Mouse (Mus musculus) brain, embryonic 18.5 days (tissue): ENCODE results near the gene Kif26b.

Experiments
- DNase-seq: peaks from one replicate; pipeline ENCODE4 v3.0.0-alpha.2; 2012; ENCODE audit warnings: low read depth, low spot score

The Kif26b gene

DNA sequence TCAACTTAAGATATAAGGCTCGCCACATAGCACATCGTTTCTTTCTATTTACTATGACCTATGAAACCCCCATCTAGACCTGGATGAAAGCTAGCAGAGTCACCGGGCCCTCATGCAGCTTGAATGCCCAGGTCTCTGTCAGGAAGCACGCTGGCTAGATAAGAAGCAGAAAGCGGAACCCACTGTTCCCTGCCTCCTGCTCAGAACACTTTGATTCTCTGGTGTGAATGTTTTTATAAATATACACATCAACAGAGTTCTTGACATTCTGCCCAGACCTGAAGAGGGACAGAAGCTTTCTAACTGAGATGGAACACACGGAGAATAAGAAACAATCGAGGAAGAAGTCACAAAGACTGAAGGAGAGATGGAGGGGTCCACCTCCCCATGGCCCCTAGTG lies 311.4 kb downstream of the Kif26b start:
- no peak for DNase-seq

DNA sequence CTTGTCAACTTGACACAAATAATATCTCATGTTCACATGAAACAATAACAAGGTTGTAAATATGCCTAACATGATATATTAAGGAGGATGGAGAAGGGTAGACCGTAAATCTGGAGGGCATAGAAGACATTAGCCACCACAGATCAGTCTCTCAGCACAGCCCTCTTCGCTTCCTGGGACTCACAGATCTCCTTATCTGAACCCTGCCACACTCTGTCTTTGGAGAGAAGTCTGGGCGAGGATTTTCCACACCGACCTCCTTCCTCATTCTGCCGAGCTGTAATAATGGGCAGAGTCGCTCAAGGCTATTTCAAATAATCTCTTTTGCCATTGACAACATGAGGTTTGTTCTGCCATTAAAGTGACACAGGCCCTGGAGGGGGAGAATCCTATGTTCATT lies 315.9 kb downstream of the Kif26b start:
- no peak for DNase-seq

DNA sequence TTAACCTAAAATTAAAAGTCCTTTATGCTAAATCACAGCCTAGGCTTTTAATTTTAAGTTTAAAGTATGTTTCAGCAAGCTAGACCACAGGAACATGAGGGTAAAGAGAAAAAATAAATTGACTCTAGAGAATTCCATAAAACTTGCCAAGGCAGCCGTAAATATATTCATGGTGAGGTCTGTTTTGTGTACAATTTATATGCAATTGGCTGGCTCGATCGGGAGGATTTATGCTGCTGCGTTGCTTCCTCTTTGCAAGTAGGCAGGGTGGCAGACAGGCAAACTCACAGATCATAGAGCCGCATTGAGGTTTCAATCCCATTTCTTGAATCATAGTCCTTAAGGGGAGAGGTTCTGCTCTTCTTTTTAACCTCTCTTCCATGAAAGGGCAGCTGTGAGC lies 318.6 kb downstream of the Kif26b start:
- DNase-seq = no peak

DNA sequence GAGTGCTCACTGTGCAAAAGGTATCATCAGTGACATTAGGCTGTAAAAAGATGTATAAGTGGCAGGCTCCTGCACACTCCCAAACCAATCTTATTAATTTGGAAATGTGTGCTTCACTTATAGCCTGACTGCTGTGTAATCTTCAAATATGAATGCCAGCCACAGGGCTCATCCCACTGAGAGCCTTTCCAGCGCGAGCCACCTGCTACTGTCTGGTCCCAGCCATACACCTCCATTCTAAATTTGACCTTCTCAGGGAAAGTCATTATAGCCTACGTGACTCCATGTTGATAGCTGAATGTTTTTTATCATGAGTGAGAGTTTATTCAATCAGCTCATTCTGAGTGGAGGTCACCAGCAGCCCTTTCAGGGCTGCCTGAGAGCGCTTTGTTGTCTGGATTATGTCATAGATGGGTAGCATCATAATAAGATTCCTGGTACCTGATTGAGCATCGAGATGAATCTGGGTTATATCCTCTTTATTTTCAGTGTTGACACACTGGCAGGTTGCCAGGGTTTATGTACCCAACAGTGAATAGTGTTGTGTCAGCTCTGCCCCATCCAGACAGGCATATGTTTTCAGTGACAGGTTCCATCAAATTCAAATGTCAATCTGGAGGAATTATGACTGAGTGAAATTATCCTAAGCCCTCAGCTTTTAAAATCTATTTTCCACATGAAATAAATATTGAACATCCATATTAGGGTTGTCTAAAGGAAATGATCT lies 319.6 kb downstream of the Kif26b start:
- no peak for DNase-seq

DNA sequence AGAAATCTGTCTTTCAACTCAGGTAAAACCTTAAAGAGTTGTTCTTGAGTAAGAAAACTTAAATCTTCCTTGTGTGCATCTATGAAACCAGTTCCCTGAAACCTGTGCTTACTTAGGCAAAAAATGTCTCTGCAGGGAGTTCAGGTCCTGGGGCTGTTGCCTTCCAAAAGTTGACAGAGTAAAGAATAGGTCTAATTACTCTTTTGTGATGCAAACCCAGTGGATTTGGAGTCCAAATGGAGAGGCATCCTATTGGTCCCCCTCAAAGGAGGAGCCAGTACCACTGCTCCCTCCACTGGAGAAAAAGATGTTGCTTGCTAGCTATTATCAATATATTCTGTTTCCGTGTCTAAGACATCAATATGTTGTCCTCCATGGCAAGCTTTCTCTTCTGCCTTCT lies 321.6 kb downstream of the Kif26b start:
- no peak for DNase-seq

DNA sequence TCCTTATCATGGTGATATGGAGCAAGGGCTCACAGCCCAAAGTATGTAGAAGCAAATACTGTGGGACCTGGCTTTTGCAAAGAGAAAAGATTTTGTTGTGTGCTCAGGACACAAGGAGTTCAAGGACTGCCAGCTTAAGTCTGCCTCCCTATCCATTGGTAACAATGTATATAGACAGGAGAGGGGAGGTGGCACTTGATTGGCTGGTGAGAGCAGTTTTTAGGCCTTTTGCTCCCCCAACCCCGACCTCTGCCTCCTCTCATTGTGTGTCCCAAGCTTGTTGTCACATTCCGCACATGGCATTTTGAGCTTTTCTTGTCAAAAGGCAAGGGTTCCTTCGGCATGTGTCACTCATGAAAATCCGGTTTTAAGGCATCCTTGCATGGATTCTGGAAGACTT lies 326.0 kb downstream of the Kif26b start:
- DNase-seq = no peak

DNA sequence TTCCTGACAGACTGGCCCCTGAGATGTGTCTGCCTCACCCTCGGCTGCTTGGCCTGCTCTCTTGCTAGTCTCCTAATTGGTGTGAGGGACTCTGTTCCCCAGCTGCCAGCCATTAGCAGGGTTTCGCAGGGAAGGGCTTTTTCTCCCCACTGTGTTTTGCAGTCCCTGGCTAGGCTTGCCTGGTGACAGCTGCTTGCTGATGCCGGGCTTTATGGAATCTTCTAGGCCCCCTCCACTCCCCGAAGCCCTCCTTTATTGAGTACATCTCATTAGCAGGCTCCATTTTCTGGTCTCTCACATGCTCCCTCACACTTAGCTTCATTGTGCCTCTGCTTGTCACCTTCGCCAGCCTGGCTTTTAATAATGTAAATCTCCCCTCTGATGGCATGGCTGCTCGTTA lies 327.0 kb downstream of the Kif26b start:
- peak; percentile 26 for DNase-seq

DNA sequence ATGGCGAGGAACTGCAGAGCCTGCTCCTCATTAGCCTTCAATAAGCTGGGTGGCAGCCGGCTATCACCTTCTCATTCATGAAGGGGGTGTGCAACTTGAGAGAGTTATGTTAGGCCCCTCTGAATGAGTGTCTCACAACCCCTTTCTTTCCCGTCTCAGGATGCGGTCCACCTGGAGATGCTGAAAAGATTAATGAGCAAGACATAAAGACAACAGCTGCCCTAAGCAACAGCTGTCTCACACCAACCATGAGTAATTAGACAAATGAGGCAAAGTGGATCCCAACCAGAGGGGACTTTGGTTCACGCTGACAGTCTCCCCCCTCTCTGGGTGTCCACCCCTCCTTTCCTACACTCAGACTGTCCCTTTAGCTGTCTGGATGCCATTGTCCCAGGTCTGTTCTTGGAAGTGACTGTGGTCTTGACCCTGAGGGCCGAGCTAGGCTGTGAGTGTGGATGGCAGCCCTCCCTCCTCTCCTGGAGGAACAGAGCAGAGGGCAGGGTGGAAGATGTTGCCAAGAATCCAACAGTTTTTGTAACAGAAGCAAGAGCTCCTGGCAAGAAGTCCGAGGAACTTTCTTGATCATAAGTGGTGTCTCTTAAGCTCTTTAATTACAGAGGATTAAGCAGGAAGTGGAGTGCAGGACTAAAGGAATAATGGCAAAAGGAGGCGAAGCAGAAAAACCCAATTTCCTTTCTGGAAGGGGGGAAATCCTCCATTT lies 331.9 kb downstream of the Kif26b start:
- DNase-seq = no peak

DNA sequence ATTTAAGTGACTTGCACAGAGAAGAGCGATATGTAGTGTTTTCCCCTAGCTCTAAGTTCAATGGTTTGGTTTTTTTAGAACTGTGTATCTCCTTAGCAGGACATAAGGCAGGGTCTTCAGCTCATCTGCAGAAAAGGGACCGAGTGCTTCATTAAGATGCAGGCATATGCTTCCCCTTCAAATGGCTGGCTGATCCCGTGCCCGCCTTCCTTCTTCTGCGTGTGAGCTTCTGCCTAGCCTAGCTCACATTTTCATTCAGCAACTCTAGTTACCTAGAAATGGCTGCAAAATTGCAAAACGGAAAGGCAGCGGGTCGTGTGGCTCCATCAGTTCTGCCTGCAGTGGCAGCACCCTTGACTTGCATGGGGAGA lies 332.5 kb downstream of the Kif26b start:
- no peak for DNase-seq

DNA sequence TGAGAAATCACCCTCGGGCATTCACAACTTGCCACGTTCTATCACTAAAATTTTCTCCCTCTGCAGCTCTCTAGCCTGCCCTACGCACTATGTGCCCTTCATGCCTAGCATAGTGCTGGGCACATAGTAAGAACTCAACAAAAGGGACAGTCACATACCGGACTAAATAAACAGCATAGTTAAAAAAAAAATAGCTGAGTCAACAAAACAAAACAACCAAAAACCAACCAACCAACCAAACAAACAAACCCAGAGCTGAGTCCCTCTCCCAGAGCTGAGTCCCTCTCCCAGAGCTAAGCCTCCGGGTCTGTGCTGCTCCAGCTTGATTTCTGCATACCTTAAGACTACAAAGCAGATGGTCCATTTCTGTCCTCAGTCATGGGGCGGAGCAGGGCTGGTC lies 334.8 kb downstream of the Kif26b start:
- DNase-seq = no peak

DNA sequence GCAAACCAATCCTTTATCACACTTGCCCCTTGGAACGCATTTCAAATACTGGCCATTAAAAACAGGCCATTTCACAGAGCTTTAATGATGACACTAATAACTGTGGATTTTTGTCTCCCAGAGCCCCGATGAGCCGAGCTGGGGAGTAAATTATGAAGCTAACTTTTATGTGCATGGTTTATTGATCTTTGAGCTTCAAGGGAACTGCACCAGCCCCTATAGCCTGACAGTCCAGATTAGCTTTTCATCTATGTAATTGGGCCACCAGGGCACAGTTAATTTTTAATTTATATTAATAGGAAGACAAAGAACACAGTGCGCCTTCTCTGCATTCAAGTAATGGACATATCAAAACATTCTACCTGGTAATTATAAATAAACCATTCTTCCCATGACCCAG lies 335.4 kb downstream of the Kif26b start:
- no peak for DNase-seq

DNA sequence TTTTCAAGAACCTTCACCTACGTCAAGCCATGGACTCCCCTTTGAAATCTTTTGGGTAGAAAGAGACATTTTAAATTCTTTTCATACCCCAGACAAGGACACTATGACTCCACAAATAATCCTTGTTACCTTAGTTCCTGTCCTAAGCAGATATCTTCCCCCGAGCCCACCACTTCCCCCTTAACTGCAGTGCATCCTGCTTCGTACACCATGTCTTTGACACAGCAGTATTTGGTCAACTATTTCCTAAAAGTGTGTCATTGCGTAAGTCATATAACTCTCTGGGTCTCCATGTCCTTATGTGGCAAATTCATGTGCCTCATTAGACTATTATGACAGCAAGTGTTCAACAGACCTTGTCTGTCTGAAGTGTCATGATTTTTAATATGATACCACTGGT lies 337.8 kb downstream of the Kif26b start:
- DNase-seq = no peak

DNA sequence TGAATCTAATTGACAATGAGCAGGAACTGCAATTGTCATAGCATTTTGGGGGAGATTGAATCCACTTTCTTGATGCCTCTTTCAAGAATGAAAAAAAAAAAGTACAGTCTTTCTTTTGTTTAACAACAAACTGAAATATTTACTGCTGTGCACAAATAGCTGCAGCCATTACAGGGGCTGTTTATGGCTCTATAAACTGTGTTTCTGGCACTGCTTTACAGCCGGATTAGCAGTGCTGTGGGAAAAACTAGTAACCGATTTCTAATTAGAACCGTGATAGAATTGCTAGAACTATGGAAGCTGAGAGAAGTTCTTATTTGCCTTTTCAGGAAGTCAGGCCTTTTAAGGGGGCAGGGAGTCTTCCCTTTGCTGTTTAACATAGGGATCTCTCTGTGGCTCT lies 342.1 kb downstream of the Kif26b start:
- no peak for DNase-seq

DNA sequence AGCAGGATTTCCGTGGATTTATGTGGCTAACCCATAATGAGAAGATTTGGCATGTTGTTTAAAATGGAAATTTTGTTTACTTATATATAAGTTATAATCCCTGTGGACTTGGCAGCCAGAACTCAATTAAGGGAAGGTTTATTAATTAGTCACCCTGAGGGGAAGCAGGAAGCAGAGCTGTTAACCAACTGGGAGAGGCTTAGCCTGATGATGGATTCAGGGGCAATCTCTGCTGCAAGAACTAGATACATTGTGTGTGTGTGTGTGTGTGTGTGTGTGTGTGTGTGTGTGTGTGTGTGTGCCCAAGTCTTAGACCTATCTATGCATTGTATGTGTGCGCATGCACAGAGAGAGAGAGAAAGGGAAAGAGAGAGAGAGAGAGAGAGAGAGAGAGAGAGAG lies 348.0 kb downstream of the Kif26b start:
- DNase-seq = no peak

DNA sequence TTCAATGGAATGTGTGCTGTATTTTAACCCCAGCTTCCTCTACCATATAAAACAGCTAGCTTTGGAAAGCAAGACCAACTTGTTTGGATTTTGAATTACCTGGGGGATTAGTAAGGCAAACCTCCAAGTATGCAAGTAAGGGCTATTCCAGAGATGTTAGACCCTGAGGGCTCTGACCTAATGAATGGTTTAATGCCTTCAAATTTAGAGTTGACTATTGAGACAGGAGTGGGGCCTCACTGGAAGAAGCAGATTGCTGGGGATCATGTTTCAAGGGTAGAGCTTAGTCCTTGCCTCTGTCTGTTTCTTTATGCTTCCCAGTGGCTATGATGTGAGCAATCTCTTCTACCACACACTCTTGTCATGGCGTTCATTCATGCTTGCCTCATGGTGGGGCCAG lies 349.8 kb downstream of the Kif26b start:
- no peak for DNase-seq

DNA sequence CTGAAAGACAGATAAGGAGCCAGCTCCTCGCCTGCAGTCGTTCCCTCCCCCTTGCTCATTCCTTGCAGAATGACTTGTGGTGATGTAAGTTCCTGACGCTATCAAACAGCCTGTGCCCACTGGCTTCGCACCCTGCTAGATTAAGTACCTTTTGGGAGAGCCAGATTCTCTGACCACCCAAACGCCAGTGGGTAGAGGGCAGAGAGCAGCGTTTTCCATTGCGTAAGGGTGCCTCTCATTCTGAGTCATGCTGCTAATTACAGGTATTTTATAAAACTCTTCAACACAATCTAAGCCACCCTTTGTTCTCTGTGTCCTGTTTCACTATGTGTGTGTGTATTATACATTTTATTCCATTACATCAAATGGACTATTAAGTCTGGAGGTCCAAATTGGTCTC lies 352.0 kb downstream of the Kif26b start:
- DNase-seq = no peak

DNA sequence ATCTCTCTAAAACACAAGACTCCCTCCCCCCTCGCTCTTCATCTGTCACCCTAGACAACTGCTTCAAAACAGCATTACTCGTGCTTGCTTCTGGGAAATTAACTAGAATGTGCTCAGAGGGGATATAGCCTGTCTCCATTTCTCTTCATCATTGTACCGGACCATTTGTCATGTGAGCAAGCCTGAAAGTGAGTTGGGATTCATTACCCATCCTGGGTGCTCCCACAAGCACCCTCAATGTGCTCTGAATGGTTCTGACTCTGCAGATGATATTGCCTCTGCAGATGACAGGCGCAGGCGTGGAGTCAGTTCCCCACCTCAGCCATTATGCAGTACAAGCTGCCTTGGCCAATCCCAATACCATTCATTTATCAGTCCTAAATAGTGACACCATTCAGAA lies 357.7 kb downstream of the Kif26b start:
- DNase-seq = no peak

DNA sequence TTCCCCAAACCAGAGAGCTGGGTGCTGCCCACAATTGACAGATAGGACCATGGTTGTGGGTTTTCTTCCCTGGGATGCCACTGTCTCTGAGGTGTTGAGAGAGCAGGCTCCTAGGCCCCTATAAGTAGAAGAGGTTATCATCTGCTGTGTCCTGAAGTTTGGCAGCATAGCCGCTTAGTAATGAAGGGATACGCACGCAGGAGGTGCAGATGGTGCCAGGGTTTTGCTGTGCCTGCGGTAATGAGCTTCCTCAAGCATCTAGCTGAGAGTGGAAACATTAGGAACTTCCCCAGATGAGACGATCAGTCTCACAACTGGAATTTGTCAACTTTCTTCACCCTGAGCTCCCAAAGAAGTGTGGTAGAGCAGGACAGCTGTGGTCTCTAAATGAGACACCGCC lies 363.5 kb downstream of the Kif26b start:
- no peak for DNase-seq

DNA sequence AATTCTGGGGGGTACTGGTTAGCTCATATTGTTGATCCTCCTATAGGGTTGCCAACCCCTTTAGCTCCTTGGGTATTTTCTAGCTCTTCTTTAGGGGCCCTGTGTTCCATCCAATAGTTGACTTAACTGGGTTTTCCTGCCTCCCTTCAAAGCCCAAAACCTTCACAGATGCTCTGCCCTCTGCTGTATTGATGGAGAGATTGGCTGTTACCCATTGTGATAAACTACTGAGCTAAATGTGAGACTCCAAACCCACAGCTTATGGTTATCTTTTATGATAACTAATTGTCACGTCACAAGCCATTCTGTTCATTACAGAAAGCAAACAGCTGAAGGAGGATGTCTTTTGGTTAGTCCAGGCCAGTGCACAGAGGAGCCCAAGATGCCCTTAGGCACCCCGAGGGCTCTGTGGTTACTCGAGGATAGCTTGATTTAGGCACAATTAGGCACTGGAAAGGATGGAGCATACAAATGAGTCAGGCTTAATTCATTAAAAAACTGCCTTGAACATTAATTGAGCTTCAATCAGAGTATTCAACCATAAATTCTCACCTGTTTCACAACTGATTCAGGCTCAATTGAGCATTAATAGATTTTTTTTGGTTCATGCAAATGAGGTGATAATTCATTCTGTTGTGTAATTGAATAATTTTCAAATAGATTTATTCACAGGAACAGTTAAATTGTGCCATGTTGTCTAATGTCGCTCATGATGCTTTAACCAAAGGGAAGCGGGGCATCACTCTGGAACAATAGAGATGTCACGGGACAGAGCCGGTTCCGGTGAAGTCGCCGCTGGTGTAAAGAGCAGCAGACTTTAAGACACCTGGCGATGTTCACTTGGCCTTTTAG lies 364.5 kb downstream of the Kif26b start:
- DNase-seq = no peak

DNA sequence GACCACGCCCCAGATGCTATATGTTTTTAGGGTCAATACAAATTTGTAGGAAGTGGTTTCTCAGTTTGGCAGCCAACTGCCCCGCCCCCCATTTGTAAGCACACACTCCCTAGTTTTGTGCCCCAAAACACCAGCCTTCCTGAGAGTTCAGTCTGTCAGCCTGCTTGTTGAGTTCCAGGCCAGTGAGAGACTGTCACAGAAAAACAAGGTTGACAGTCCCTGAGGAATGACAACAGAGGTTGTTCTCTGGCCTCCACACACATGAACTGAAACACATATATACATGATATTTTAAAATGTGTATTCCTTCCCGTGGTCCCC lies 365.1 kb downstream of the Kif26b start:
- no peak for DNase-seq

DNA sequence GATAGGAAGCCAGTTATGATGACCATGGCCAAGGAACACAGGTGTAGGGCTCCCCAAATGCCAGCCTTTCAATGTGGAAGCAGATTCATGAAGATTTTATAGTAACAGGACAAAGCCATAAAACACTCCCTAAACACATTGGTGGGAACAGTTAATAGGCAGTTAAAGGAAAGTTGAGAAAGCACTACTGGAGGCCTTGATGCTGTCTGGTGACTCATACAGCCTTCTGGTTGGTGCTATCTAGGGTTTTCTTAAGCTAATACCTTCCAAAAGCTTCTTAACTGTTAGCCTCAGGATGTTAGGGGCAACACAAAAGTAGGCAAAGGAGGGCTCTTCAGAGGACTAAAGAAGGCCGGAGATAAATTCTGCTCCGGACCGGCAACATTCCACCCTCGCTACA lies 366.7 kb downstream of the Kif26b start:
- DNase-seq = no peak

DNA sequence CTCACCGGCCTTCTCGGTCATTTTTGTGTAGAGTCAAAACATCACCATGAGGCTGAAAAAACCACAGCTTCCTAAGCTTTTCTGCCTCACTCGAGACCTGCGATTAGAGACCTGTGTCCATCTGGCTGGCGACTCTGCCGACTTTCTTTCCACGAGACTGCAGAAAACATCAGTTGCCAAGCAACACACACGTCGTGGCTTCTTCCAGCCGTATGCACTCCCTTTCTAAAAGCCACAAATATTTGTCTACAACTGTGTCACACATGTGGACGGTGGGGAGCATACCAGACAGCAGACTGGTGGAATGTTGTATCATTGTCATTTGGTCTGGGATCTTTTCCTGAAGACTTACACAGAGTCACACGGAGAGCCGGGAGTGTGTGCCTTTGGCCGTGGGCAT lies 382.0 kb downstream of the Kif26b start:
- DNase-seq = no peak
